ENCODE assay signal across 18 mouse cellular contexts in the genomic region with DNA sequence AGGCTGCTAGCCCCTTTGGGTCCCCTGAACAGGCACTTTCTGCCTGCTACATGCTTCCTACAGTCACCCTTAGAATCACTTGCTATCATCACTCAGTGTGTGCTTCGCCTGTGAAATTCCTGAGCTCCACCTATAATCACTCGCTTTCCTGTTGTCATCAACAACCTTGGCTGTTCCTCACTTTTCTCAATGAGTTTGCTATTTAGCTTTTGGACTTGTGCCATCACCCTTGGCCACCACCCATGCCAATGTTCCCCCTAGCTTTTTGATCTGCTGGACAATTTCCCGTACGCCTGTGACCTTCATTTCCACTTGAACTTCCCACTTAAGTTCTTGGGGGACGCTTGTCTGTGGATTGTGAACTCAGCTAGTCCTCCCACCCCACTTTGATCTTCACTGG.
A peak's percentile ranks its signal among the peaks of the same experiment; 100 is the strongest.
DNase-seq lines count a peak whose midpoint lies in the region; ATAC-seq and TF ChIP-seq lines count a peak whose summit lies in the region.
"Had no signal": no experiment of that assay in that cellular context is flagged by ENCODE, and none has a peak within 500 bp of the region (broad histone marks: within the 10 kb centered on the region; RNA-seq: fewer than 3 reads in every experiment).

No protein-coding gene starts in this region.

- H3K27ac ChIP-seq in heart, embryonic 10.5 days: no peak overlapping the region
- H3K27ac ChIP-seq in lung, embryonic 14.5 days (ENCODE audit: low read depth): no peak overlapping the region
- peak overlapping the region; percentile 56 for H3K27ac ChIP-seq in heart, embryonic 12.5 days (ENCODE audit: poor library complexity, severe bottlenecking)
- H3K27ac ChIP-seq: embryonic facial prominence, embryonic 10.5 days had no signal

- H3K9me3 ChIP-seq in heart, embryonic 10.5 days: no peaks in the 10 kb centered on the region
- H3K9me3 ChIP-seq in lung, embryonic 14.5 days (ENCODE audit: low read depth, low read length): no peaks in the 10 kb centered on the region
- no peaks in the 10 kb centered on the region for H3K9me3 ChIP-seq in heart, embryonic 12.5 days (replicated peaks)
- H3K9me3 ChIP-seq: embryonic facial prominence, embryonic 10.5 days; megakaryocyte, embryonic 14.5 days had no signal

- intact Hi-C loops in heart, postnatal 14 days (cut with DNase I): no loop called here

- no peak overlapping the region for H3K4me2 ChIP-seq in lung, embryonic 14.5 days
- H3K4me2 ChIP-seq in heart, embryonic 12.5 days: no peak overlapping the region

- H3K4me1 ChIP-seq in heart, embryonic 10.5 days: peaks cover 36% of the 10 kb centered on the region
- H3K4me1 ChIP-seq in lung, embryonic 14.5 days (ENCODE audit: insufficient read depth): no peaks in the 10 kb centered on the region
- H3K4me1 ChIP-seq in lung, adult 2 months (ENCODE audit: control insufficient read depth, insufficient read depth, low read length): no peaks in the 10 kb centered on the region
- H3K4me1 ChIP-seq in heart, embryonic 12.5 days (replicated peaks): peaks cover 45% of the 10 kb centered on the region
- H3K4me1 ChIP-seq: megakaryocyte, embryonic 14.5 days had no signal

- H3K4me3 ChIP-seq in heart, embryonic 10.5 days: no peak overlapping the region
- H3K4me3 ChIP-seq in lung, embryonic 14.5 days (ENCODE audit: low read depth, low read length): no peak overlapping the region
- H3K4me3 ChIP-seq in lung, adult 2 months (replicated peaks; ENCODE audit: extremely low read depth, low read depth, low read length): no peak overlapping the region
- no peak overlapping the region for H3K4me3 ChIP-seq in heart, embryonic 12.5 days
- H3K4me3 ChIP-seq: embryonic facial prominence, embryonic 10.5 days; megakaryocyte, embryonic 14.5 days had no signal

- H3K27me3 ChIP-seq in heart, embryonic 10.5 days (ENCODE audit: insufficient read depth, poor library complexity, severe bottlenecking): no peaks in the 10 kb centered on the region
- no peaks in the 10 kb centered on the region for H3K27me3 ChIP-seq in lung, embryonic 14.5 days (ENCODE audit: insufficient read depth, low read length)
- no peaks in the 10 kb centered on the region for H3K27me3 ChIP-seq in heart, embryonic 12.5 days (replicated peaks)
- H3K27me3 ChIP-seq: megakaryocyte, embryonic 14.5 days had no signal

- ATAC-seq in lung, embryonic 14.5 days (ENCODE audit: insufficient read depth): no peak
- no peak for ATAC-seq in heart, embryonic 12.5 days (ENCODE audit: insufficient number of reproducible peaks, low FRiP score)
- ATAC-seq: activated CD4-positive, CD25-positive, alpha-beta regulatory T cell, adult 4 months; forebrain, embryonic 14.5 days; liver, postnatal 0 days; midbrain, embryonic 16.5 days had no signal

- H3K36me3 ChIP-seq in heart, embryonic 10.5 days: peaks cover 12% of the 10 kb centered on the region
- no peaks in the 10 kb centered on the region for H3K36me3 ChIP-seq in lung, embryonic 14.5 days (ENCODE audit: insufficient read depth)
- H3K36me3 ChIP-seq in heart, embryonic 12.5 days: peaks cover 10% of the 10 kb centered on the region

- no peak for TF ChIP-seq POLR2A in lung, adult 2 months (IDR thresholded peaks at IDR 0.05; ENCODE audit: borderline replicate concordance, extremely low read depth, low read depth, low read length)

- no peak for TF ChIP-seq CTCF in lung, embryonic 14.5 days (IDR thresholded peaks at IDR 0.05; ENCODE audit: low read depth)
- TF ChIP-seq CTCF in lung, adult 2 months (IDR thresholded peaks at IDR 0.05; ENCODE audit: insufficient read depth, low read length): no peak

- peak; percentile 95 for DNase-seq in heart, adult 11 months
- DNase-seq in heart, embryonic 10.5 days (ENCODE audit: low spot score): no peak
- DNase-seq in lung, embryonic 14.5 days: peak; percentile 16
- DNase-seq in lung, adult 2 months: no peak
- DNase-seq in heart, postnatal 14 days: peak; percentile 54 to 75
- DNase-seq in right cerebral cortex, adult 2 months (ENCODE audit: low spot score in 2 of 2): no peak
- no peak for DNase-seq in left cerebral cortex, adult 11 months (ENCODE audit: low spot score)
- DNase-seq: cerebellum, adult 18-20 months; liver; liver, postnatal 0 days; retina, postnatal 1 day; thymus, postnatal 36 days had no signal

- WGBS in heart, embryonic 10.5 days: 72% methylated on average over 5 of the region's 5 CpGs
- 71% methylated on average over 5 of the region's 5 CpGs for WGBS in lung, embryonic 14.5 days
- WGBS in lung, adult 2 months: 42% methylated on average over 5 of the region's 5 CpGs
- 50% methylated on average over 5 of the region's 5 CpGs for WGBS in heart, embryonic 12.5 days

- H3K9ac ChIP-seq in lung, embryonic 14.5 days: no peak overlapping the region
- H3K9ac ChIP-seq in heart, embryonic 12.5 days: no peak overlapping the region
- H3K9ac ChIP-seq: liver, postnatal 0 days had no signal

Comparison
In these comparisons a context has a peak if more than half of its experiments do, and no peak if none do; other contexts are left out.
1. DNase-seq: peak in heart, adult 11 months (single experiment), lung, embryonic 14.5 days (single experiment) and heart, postnatal 14 days (2 of 2); none in heart, embryonic 10.5 days (single experiment), lung, adult 2 months (single experiment), right cerebral cortex, adult 2 months (0 of 2) and left cerebral cortex, adult 11 months (single experiment).